Mouse (Mus musculus) ZHBTc4 (cell line): ENCODE measurements around the gene Gm3043.
"Not testable (repeated sequence)": the region's sequence is repeated elsewhere in the genome, so short reads cannot be mapped to it uniquely, and the experiment has no call there.

ENCODE experiments used
- DNase-seq: peaks from one replicate; pipeline ENCODE4 v3.0.0-alpha.2; 2011; ENCODE audit warnings: low read depth, low spot score

Gene Gm3043

GRCm38 (mm10) chr14:3688483-3688882, at the start of gene Gm3043:
Gene Gm3043 (plus strand): TSS chr14:3688783.
- DNase-seq, result not testable (repeated sequence)

- DNase-seq, result not testable (repeated sequence)
These were observed 36.9 kb upstream of the Gm3043 start, which contains the start of gene Gm3020 for GRCm38 (mm10) chr14:3651730-3652129. Gene Gm3020 (plus strand): TSS chr14:3652030.
